Mouse (Mus musculus) myocyte (in vitro differentiated cells): Measurements from ENCODE around the gene Psenen. TPM values are rescaled to one million over a fixed set of nuclear protein-coding genes. Genes with fewer than 3 reads are reported as not detected.

Source experiments
- H3K27me3 ChIP-seq: one replicate; pipeline ENCODE4 v1.6.1; 2011; ENCODE audit not compliant: control insufficient read depth, insufficient read depth, insufficient read length
- H3K36me3 ChIP-seq: one replicate; pipeline ENCODE4 v1.6.1; 2011; ENCODE audit not compliant: control insufficient read depth, insufficient read depth
- H3K4me2 ChIP-seq: one replicate; pipeline ENCODE4 v1.6.1; 2011; ENCODE audit warnings: low read depth, control low read depth
- H3K4me3 ChIP-seq: one replicate; pipeline ENCODE4 v1.5.1; 2011; ENCODE audit warnings: mild to moderate bottlenecking, control low read depth, moderate library complexity
- H3K79me2 ChIP-seq: one replicate; pipeline ENCODE4 v1.6.1; 2011; ENCODE audit not compliant: control insufficient read depth, insufficient read depth
- H3ac ChIP-seq: one replicate; pipeline ENCODE4 v1.6.1; 2011; ENCODE audit not compliant: control insufficient read depth, insufficient read length
- CEBPB ChIP-seq: IDR thresholded peaks from 2 replicates; pipeline ENCODE4 v1.6.1; 2011; ENCODE audit warnings: mild to moderate bottlenecking, moderate library complexity; ENCODE audit not compliant: poor library complexity, insufficient read depth, severe bottlenecking
- E2F4 ChIP-seq: IDR thresholded peaks from one replicate; pipeline ENCODE4 v1.6.1; 2011; ENCODE audit warnings: mild to moderate bottlenecking, control low read depth, moderate library complexity; ENCODE audit not compliant: insufficient read depth
- MAX ChIP-seq: IDR thresholded peaks from one replicate; pipeline ENCODE4 v1.6.1; 2011; ENCODE audit warnings: low read depth, mild to moderate bottlenecking, control low read depth
- MYOD1 ChIP-seq, 3 experiments: IDR thresholded peaks; one replicate each; pipeline ENCODE4 v1.6.1; 2011; ENCODE audit warnings: control low read depth in 2 of 3, low read depth in 2 of 3, mild to moderate bottlenecking in 2 of 3, moderate library complexity in 1 of 3; ENCODE audit not compliant: insufficient read length in 2 of 3, control insufficient read depth in 1 of 3
- MYOG ChIP-seq, 3 experiments: IDR thresholded peaks; one replicate each; pipeline ENCODE4 v1.6.1; 2011; ENCODE audit warnings: control low read depth in 2 of 3, low read depth in 2 of 3, mild to moderate bottlenecking in 2 of 3; ENCODE audit not compliant: insufficient read length in 2 of 3, control insufficient read depth in 1 of 3, insufficient read depth in 1 of 3
- POLR2A ChIP-seq: IDR thresholded peaks from one replicate; pipeline ENCODE4 v1.6.1; 2011; ENCODE audit warnings: low read depth, mild to moderate bottlenecking, control low read depth, moderate library complexity; ENCODE audit not compliant: insufficient read length
- POLR2AphosphoS2 ChIP-seq: IDR thresholded peaks from one replicate; pipeline ENCODE4 v1.6.1; 2011; ENCODE audit warnings: low read depth, control low read depth; ENCODE audit not compliant: insufficient read length
- REST ChIP-seq: IDR thresholded peaks from one replicate; pipeline ENCODE4 v1.6.1; 2011; ENCODE audit warnings: mild to moderate bottlenecking, control low read depth, moderate library complexity; ENCODE audit not compliant: insufficient read depth, insufficient read length
- SRF ChIP-seq: IDR thresholded peaks from one replicate; pipeline ENCODE4 v1.6.1; 2011; ENCODE audit warnings: low read depth; ENCODE audit not compliant: control insufficient read depth, insufficient read length
- TCF12 ChIP-seq: IDR thresholded peaks from one replicate; pipeline ENCODE4 v1.6.1; 2011; ENCODE audit warnings: mild to moderate bottlenecking, control low read depth; ENCODE audit not compliant: poor library complexity, insufficient read depth, severe bottlenecking
- TCF3 ChIP-seq: IDR thresholded peaks from one replicate; pipeline ENCODE4 v1.6.1; 2011; ENCODE audit warnings: low read depth, control low read depth; ENCODE audit not compliant: insufficient read length
- USF1 ChIP-seq: IDR thresholded peaks from one replicate; pipeline ENCODE4 v1.6.1; 2011; ENCODE audit warnings: low read depth, mild to moderate bottlenecking, control low read depth, moderate library complexity
- polyA plus RNA-seq: library from polyadenylated mRNA; unstranded; fragments of >200 nt; fragmentation: generic; extraction: Trizol; gene quantifications from one replicate; pipeline ENCODE4 v1.2.1, GENCODE M21; 2012; ENCODE audit warnings: missing spikeins

The Psenen gene
- polyA plus RNA-seq, 1 experiment = 169 TPM

- Histone ChIP-seq H3K27me3 (peaks cover 46% of the 10 kb centered on the region), H3K4me3 (no peak overlapping the region), H3K79me2 (no peaks in the 10 kb centered on the region), H3ac (no peak overlapping the region), H3K36me3 (no peaks in the 10 kb centered on the region), H3K4me2 (no peak overlapping the region)
- no peak for TF ChIP-seq MAX
- TF ChIP-seq REST = no peak
- TF ChIP-seq MYOG (IDR thresholded peaks at IDR 0.05; ENCODE audit: control insufficient read depth in 1 of 3, insufficient read depth in 1 of 3, insufficient read length in 2 of 3, low read depth in 2 of 3) = no peak
- no peak for TF ChIP-seq TCF12
- no peak for TF ChIP-seq CEBPB
- no peak for TF ChIP-seq SRF
- TF ChIP-seq TCF3 = no peak
- no peak for TF ChIP-seq E2F4
- TF ChIP-seq USF1 = no peak
- no peak for TF ChIP-seq POLR2AphosphoS2
- no peak for TF ChIP-seq MYOD1 (IDR thresholded peaks at IDR 0.05; ENCODE audit: control insufficient read depth in 1 of 3, insufficient read length in 2 of 3, low read depth in 2 of 3)
- no peak for TF ChIP-seq POLR2A
Measured at GRCm38 (mm10) chr7:30599933-30600353, 36.5 kb upstream of the Psenen start.

- TF ChIP-seq CEBPB = no peak
- TF ChIP-seq MAX = no peak
- no peak for TF ChIP-seq MYOG (IDR thresholded peaks at IDR 0.05; ENCODE audit: control insufficient read depth in 1 of 3, insufficient read depth in 1 of 3, insufficient read length in 2 of 3, low read depth in 2 of 3)
- no peak for TF ChIP-seq REST
- TF ChIP-seq TCF12 = no peak
- TF ChIP-seq TCF3 = no peak
- no peak for TF ChIP-seq USF1
- TF ChIP-seq POLR2AphosphoS2 = no peak
- no peak for TF ChIP-seq POLR2A
- peaks cover 55% of the 10 kb centered on the region for H3K27me3 ChIP-seq
- H3ac ChIP-seq = no peak within 1 kb of the TSS
- no peaks in the 10 kb centered on the region for H3K79me2 ChIP-seq
- H3K4me3 ChIP-seq = no peak within 1 kb of the TSS
- H3K36me3 ChIP-seq = no peaks in the 10 kb centered on the region
- no peak within 1 kb of the TSS for H3K4me2 ChIP-seq
Measured at GRCm38 (mm10) chr7:30598786-30599185, 35.4 kb upstream of the Psenen start, which contains the start of gene Zbtb32. TSS of gene Zbtb32 (minus strand) at chr7:30598909.

GRCm38 (mm10) chr7:30596811-30597210, 33.4 kb upstream of the Psenen start:
- Histone ChIP-seq H3ac (no peak overlapping the region), H3K4me2 (no peak overlapping the region), H3K36me3 (no peaks in the 10 kb centered on the region), H3K4me3 (no peak overlapping the region), H3K79me2 (no peaks in the 10 kb centered on the region), H3K27me3 (peaks cover 55% of the 10 kb centered on the region)
- TF ChIP-seq CEBPB (no peak), SRF (no peak), E2F4 (no peak), MYOG (IDR thresholded peaks at IDR 0.05; ENCODE audit: control insufficient read depth in 1 of 3, insufficient read depth in 1 of 3, insufficient read length in 2 of 3, low read depth in 2 of 3) (no peak), MAX (no peak), USF1 (no peak), MYOD1 (IDR thresholded peaks at IDR 0.05; ENCODE audit: control insufficient read depth in 1 of 3, insufficient read length in 2 of 3, low read depth in 2 of 3) (no peak), TCF3 (no peak)

GRCm38 (mm10) chr7:30596093-30596492, 32.7 kb upstream of the Psenen start:
- Histone ChIP-seq H3ac (no peak overlapping the region), H3K27me3 (peaks cover 55% of the 10 kb centered on the region), H3K79me2 (no peaks in the 10 kb centered on the region), H3K36me3 (no peaks in the 10 kb centered on the region), H3K4me2 (no peak overlapping the region), H3K4me3 (no peak overlapping the region)
- TF ChIP-seq REST (no peak), SRF (no peak), CEBPB (no peak), MYOG (IDR thresholded peaks at IDR 0.05; ENCODE audit: control insufficient read depth in 1 of 3, insufficient read depth in 1 of 3, insufficient read length in 2 of 3, low read depth in 2 of 3) (no peak), POLR2A (no peak)

- TF ChIP-seq POLR2AphosphoS2 = no peak
- TF ChIP-seq MYOD1 (IDR thresholded peaks at IDR 0.05; ENCODE audit: control insufficient read depth in 1 of 3, insufficient read length in 2 of 3, low read depth in 2 of 3) = no peak
- no peak for TF ChIP-seq REST
- no peak for TF ChIP-seq CEBPB
- no peak for TF ChIP-seq TCF3
- TF ChIP-seq MYOG (IDR thresholded peaks at IDR 0.05; ENCODE audit: control insufficient read depth in 1 of 3, insufficient read depth in 1 of 3, insufficient read length in 2 of 3, low read depth in 2 of 3) = no peak
- TF ChIP-seq USF1 = no peak
- no peak for TF ChIP-seq POLR2A
- no peak for TF ChIP-seq TCF12
- TF ChIP-seq SRF = no peak
- TF ChIP-seq E2F4 = no peak
- TF ChIP-seq MAX = no peak
- H3K4me3 ChIP-seq = no peak overlapping the region
- no peak overlapping the region for H3K4me2 ChIP-seq
- H3K36me3 ChIP-seq = no peaks in the 10 kb centered on the region
- peaks cover 45% of the 10 kb centered on the region for H3K27me3 ChIP-seq
- no peak overlapping the region for H3ac ChIP-seq
- H3K79me2 ChIP-seq = no peaks in the 10 kb centered on the region
Measured at GRCm38 (mm10) chr7:30594510-30595024, 31.1 kb upstream of the Psenen start.
